Mouse (Mus musculus) megakaryocyte-erythroid progenitor cell, adult 5 weeks (primary cell): ENCODE data around the gene Cul1. TPM values are rescaled to one million over a fixed set of nuclear protein-coding genes. Genes with fewer than 3 reads are reported as not detected.

ENCODE experiments used
- polyA plus RNA-seq: library from polyadenylated mRNA; stranded (reverse); fragments of >175 nt; gene quantifications from 2 replicates; pipeline ENCODE4 v1.2.3, GENCODE M21; 2012

Cul1 gene
- 11.7 and 22.2 TPM in 2 replicates for polyA plus RNA-seq

GRCm38 (mm10) chr6:47453098-47453497 lies at the start of gene Cul1:
Gene Cul1, plus strand, starts transcription at chr6:47453398.

Other genes starting within 250 kb of the Cul1 start
- gene Ezh2, start 141.9 kb downstream of the Cul1 start, polyA plus RNA-seq = 34.4 and 46.0 TPM in 2 replicates